Mouse (Mus musculus) spleen, postnatal 10 days (tissue): ENCODE data around the gene Ank3.

Source experiments
- DNase-seq, 2 experiments: peaks; one replicate each; pipeline ENCODE4 v3.0.0; 2021 to 2022; ENCODE audit warnings: low spot score in 2 of 2

Ank3 gene

GRCm38 (mm10) chr10:69535123-69535930, 136.8 kb downstream of the Ank3 start:
- DNase-seq = no peak

DNA sequence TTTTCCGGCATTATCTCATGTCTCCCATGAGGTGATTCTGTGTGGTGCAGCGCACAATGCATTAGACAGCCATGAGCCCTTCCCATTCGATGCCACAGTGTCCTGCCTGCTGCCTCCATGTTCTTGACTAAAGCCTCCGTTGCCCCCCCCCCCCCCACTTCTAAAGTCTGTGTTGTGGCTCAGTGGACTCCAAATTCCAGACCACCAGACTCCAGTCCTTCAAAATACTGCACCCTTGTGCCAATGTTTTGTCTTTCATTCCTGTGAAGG, 137.3 kb downstream of the Ank3 start:
- DNase-seq = no peak

GRCm38 (mm10) chr10:69536372-69537075, 138.0 kb downstream of the Ank3 start:
- DNase-seq = no peak

- DNase-seq = no peak
Observed at GRCm38 (mm10) chr10:69538236-69538635, 139.7 kb downstream of the Ank3 start.

- no peak for DNase-seq
Observed at GRCm38 (mm10) chr10:69542439-69542838, 143.9 kb downstream of the Ank3 start.

DNA sequence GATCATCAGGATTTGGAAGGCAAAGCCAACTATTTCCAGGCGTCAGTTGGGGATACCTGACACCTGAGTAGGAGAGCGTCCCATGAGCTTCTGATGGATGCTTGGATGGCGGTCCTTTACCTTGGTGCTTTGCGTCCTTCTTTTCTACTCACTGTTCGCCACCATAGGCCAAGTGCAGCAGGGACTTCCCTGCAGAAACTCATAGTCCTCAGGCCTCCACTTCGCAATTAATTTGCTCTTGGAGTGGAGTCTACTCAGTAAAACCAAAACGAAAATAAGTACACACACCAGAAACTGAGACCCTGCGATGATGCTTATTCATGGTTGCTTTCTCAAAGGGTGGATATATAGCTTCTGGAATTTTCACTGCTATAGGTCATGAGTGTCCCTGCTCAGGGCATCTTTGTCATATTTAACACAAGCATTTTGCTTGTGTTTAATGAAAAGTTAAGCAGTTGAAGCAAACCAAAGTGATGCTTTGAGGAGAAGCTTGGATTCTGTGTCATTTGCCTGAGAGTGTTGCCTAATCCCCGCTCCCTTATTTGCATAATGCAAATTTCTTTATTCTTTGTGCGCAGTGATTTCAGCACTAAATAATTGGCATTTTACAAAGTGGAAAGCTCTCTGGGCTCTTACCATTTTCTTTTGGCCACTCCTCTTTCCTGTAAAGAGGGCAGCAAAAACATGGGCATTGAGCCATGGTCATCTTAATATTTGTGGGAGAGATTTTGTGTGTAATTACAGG, 145.5 kb downstream of the Ank3 start:
- DNase-seq = no peak

- DNase-seq = no peak
Observed at GRCm38 (mm10) chr10:69544653-69545052, 146.1 kb downstream of the Ank3 start.

GRCm38 (mm10) chr10:69545936-69546335, 147.4 kb downstream of the Ank3 start:
- no peak for DNase-seq

- DNase-seq = no peak
Observed at GRCm38 (mm10) chr10:69546643-69547042, 148.1 kb downstream of the Ank3 start.

GRCm38 (mm10) chr10:69548771-69549170, 150.2 kb downstream of the Ank3 start:
- no peak for DNase-seq

- no peak for DNase-seq
Observed at GRCm38 (mm10) chr10:69549221-69549620, 150.6 kb downstream of the Ank3 start.

DNA sequence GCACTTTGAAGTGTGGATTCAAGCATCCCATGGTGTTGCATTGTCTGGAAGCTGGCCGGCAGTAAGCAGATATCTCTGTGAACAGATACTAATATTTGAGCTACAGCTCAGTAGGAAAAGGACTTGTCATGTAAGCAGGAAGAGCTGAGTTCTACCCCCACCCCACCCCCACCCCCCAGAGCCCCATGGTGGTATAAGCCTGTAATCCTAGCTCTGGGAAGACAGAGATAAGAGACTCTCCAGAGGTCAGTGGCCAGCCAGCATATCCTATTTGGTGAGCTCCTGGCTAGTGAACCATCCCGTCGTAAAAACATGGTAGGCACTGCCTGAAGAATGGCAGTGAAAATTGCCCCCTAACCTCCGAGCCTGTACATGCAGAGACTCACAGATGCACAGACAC, 152.3 kb downstream of the Ank3 start:
- DNase-seq = no peak

GRCm38 (mm10) chr10:69553091-69553490, 154.5 kb downstream of the Ank3 start:
- no peak for DNase-seq

- no peak for DNase-seq
Observed at GRCm38 (mm10) chr10:69555592-69555991, 157.0 kb downstream of the Ank3 start.

- peak in 1 of 2 experiments; percentile 21 for DNase-seq
Observed at GRCm38 (mm10) chr10:69556278-69556677, 157.7 kb downstream of the Ank3 start.

- DNase-seq = no peak
Observed at GRCm38 (mm10) chr10:69560237-69560636, 161.7 kb downstream of the Ank3 start.

- no peak for DNase-seq
Observed at GRCm38 (mm10) chr10:69562931-69563330, 164.4 kb downstream of the Ank3 start.

DNA sequence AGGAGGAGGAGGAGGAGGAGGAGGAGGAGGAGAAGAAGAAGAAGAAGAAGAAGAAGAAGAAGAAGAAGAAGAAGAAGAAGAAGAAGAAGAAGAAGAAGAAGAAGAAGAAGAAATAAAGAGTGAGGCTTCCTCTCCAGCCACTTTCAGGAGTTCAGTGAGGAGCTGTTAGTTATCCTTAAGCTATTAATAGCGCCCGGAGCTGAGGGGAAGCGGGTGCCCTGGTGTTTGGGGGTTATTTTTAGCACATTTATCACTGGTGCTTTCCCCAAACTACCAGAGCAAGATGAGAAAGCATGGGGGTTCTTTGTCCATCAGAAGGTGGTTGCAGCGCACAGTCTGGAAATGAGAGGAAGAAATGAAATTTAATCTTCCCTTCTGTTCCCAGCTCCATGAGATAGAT, 166.5 kb downstream of the Ank3 start:
- DNase-seq = no peak

DNA sequence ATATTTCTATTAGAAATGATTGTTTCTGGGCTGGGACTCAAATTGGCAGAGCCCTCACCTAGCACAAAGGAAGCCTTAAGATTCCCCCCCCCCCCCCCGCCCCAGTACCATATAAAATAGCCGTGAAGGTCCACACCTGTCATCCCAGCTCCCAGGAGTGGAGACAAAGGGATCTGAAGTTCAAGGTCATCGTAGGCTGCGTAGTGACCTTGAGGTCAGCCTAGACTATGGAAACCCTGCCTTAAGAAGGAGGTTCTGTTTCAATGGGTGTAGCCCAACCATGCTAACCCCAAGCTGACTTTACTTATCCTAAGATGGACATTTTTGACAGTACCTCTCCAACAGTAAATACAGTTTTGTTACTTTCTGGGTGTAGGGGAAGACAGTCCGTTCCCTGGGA, 170.4 kb downstream of the Ank3 start:
- DNase-seq = no peak

- no peak for DNase-seq
Observed at GRCm38 (mm10) chr10:69569740-69570139, 171.2 kb downstream of the Ank3 start.

GRCm38 (mm10) chr10:69570466-69571288, 172.1 kb downstream of the Ank3 start:
- DNase-seq = peak in 1 of 2 experiments; percentile 16

DNA sequence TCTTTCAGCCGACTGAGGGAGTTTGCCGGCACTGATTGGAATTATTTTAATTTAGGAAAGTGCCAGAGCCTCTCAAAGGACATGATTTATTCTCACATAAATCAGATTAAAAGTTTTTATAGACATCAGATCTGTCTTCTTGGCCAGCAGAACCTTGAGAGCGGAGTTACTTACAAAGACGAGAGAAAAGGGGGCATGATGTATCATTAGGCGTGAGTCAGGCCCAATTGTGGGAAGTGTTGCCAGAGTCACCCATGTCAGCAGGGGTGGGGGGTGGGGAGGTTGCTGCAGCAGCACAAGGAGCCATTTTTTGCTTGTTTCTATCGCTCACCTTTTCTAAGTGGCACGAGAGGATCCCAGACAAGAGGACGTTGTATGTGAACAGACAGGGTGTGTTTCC, 172.8 kb downstream of the Ank3 start:
- no peak for DNase-seq
